Mouse (Mus musculus) erythroblast, embryonic 14.5 days (primary cell): ENCODE data around the gene Psmb8.

Source experiments
- GATA1 ChIP-seq: IDR thresholded peaks from 2 replicates; pipeline ENCODE4 v1.6.1; 2012; ENCODE audit warnings: low read length, inconsistent platforms, mixed read lengths
- TAL1 ChIP-seq: IDR thresholded peaks from 3 replicates; pipeline ENCODE4 v1.6.1; 2012; ENCODE audit warnings: low read length, inconsistent platforms, mixed read lengths

DNA sequence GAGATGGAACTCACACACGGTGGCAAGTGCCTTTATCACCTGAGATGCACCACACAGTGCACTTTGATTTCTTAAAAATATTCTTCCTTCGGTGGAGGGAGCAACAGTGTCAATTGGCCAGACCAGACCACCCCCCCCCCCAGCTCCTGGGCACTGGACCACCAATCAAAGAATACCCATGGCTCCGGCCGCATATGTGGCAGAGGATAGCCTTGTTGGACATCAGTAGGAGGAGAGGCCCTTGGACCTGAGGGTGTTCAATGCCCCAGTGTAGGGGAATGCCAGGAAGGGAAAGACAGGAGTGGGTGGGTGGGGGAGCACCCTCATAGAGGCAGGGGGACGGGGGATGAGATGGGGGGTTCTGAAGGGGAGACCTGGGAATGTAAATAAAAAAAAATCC is 9.2 kb downstream of the Psmb8 start:
- TF ChIP-seq GATA1 (no peak), TAL1 (no peak)
